Mouse (Mus musculus) lung, embryonic 16.5 days (tissue): Measurements from ENCODE around the gene Des. TPM values are rescaled to one million over a fixed set of nuclear protein-coding genes. Genes with fewer than 3 reads are reported as not detected.

Source experiments
- ATAC-seq: fragments of 200-750 bp; cut with Nextera tagmentation; 2 replicates; pipeline ENCODE4 v1.8.0; 2017; ENCODE audit warnings: low read depth, mild to moderate bottlenecking, moderate library complexity
- H3K27ac ChIP-seq: fragments of 300-500 bp; sonication (generic); 2 replicates; pipeline ENCODE4 v1.5.1; 2014; ENCODE audit warnings: mild to moderate bottlenecking, control low read depth, low read length
- H3K27me3 ChIP-seq: fragments of 300-500 bp; sonication (generic); 2 replicates; pipeline ENCODE4 v1.6.1; 2014; ENCODE audit warnings: low read depth, low read length, mixed read lengths; ENCODE audit not compliant: control insufficient read depth, insufficient read depth
- H3K36me3 ChIP-seq: fragments of 300-500 bp; sonication (generic); 2 replicates; pipeline ENCODE4 v1.6.1; 2014; ENCODE audit warnings: low read length; ENCODE audit not compliant: control insufficient read depth, insufficient read depth
- H3K4me1 ChIP-seq: fragments of 300-500 bp; sonication (generic); replicated peaks from 2 replicates; pipeline ENCODE4 v1.6.1; 2014; ENCODE audit warnings: low read length, mixed read lengths; ENCODE audit not compliant: control insufficient read depth, insufficient read depth
- H3K4me2 ChIP-seq: fragments of 300-500 bp; sonication (generic); 2 replicates; pipeline ENCODE4 v1.6.1; 2014; ENCODE audit warnings: low read depth, low read length, control low read depth
- H3K4me3 ChIP-seq: fragments of 300-500 bp; sonication (generic); 2 replicates; pipeline ENCODE4 v1.5.1; 2014; ENCODE audit warnings: mild to moderate bottlenecking, low read length, control low read depth
- H3K9ac ChIP-seq: fragments of 300-500 bp; sonication (generic); 2 replicates; pipeline ENCODE4 v1.6.1; 2014; ENCODE audit warnings: low read length, control low read depth
- H3K9me3 ChIP-seq: fragments of 300-500 bp; sonication (generic); 2 replicates; pipeline ENCODE4 v1.6.1; 2016; ENCODE audit warnings: low read length; ENCODE audit not compliant: control insufficient read depth
- WGBS: fragments of 180-500 bp; shearing (Covaris S2); extraction: QIAGEN DNeasy Blood & Tissue Kit; methylation state at CpG from one replicate; pipeline ENCODE4 v1.1.7; 2014; 5-methylcytosine and 5-hydroxymethylcytosine counted together
- polyA plus RNA-seq: library from polyadenylated mRNA; unstranded; fragments of >200 nt; fragmentation: Nextera tagmentation; extraction: Ambion mirVana; gene quantifications from 2 replicates; pipeline ENCODE4 v1.2.1, GENCODE M21; 2015

Gene Des
- polyA plus RNA-seq, 1 experiment from 2014 or later: 57.1 TPM

DNA sequence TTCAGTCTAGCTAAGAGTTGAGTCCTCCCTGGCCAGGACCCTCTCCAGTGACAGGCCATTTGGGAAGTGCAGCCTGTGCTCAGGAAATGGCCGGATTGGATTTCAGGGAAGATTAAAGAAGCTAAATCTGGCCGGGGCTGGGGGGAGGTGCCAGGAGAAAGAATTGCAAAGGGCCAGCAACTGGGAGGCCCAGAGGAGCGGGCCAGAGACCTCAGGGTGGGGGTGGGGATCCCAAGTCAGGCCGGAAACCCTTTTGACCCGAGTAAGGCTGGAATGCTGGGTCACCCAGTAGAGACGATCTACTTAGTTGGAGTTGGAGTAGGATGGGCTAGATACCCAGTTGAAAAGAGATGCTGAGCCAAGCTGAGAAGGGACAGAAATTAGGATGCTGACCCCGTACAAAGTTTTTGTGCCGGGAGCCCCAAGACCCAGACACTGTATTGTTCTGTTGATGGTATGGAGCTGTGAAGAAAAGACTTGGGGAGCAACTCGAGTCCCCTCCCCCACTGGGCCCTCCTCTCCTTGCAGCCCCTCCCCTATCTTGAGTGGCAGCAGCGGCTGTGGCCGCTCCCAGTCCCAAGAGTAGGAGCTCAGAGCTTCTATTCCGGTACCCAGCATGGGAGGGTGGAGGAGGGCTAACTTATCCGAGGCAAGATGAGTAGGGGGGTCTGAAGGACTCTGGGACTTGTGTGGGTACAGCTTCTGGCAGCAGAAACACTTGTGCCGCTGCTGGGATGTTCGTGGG, 15.7 kb upstream of the Des start:
- 6% methylated on average over 15 of the region's 15 CpGs for WGBS
- Histone ChIP-seq H3K27ac (peak overlapping the region; percentile 72), H3K36me3 (no peaks in the 10 kb centered on the region), H3K9me3 (no peaks in the 10 kb centered on the region), H3K27me3 (peaks cover 2% of the 10 kb centered on the region; the same call in 1 of the 2 replicates), H3K9ac (no peak overlapping the region; the same call in 1 of the 2 replicates), H3K4me1 (peaks cover 16% of the 10 kb centered on the region), H3K4me2 (no peak overlapping the region), H3K4me3 (no peak overlapping the region)
- peak; percentile 75 for ATAC-seq

DNA sequence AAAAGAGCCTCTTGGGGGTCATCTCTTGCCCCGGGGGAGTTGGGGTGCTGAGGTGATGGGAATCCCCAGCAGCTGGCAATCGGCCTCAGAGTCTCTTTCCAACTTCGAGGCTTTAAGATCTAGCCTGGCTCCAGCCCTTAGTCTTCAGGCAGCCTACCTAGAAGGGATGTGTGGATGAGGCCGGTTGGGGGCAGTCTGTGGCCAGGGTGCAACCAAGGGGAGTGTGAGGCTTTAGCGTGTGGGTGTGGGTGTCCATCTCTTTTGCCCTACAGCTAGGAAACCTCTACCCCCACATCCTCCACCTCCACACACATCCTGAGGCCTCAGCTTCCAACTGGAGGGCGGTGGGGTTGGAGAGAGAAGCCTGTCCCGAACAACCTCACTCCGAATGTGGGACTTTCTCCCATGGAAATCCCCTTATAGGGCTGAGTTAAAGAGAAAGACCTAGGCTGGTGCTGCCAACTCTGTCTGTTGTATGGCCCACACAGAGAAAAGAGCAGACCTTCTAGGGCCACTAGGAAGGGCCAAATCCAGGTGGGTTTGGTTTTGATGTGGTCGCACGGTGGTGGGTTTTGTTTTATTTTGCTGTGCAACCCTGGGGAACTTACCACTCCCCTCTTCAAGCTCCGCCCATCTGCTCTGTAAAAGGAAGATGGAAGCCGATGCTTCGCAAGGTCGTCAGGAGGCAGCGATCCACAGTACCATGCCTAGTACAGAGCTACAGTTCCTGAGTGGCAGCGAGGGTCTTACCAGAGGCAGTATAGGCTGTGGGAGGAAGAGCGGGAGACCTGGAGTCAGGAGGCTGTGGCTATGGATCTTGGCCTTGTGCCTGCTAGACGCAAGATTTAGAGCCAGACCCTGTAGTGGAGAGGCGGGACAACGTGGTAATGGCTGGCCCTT, 14.8 kb upstream of the Des start:
- ATAC-seq: no peak

DNA sequence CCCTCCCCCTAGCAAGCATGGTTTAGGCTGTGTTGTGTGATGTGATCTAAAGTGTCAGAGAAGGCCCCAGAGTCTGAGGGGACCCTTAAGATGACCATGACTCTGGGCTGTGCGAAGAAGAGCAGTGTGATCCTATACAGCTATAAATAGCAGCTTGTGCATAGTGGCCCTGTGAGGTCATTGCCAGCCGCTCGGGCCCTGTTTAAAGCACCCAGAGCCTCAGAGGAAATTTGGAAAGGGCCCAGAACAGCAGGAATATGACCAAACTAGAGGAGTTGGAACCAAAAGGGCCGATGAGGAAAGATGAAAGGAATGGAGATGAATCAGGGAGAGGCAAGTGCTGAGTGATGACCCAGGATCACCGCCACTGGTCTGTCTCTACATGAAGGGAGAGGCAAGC, 12.8 kb upstream of the Des start:
- no peak overlapping the region for H3K4me2 ChIP-seq
- H3K4me1 ChIP-seq: peaks cover 16% of the 10 kb centered on the region
- WGBS: 47% methylated on average over 5 of the region's 5 CpGs
- no peak for ATAC-seq
- H3K9ac ChIP-seq: no peak overlapping the region
- H3K4me3 ChIP-seq: no peak overlapping the region
- H3K9me3 ChIP-seq: no peaks in the 10 kb centered on the region
- peak overlapping the region; percentile 24; the same call in 1 of the 2 replicates for H3K27ac ChIP-seq
- H3K27me3 ChIP-seq: no peaks in the 10 kb centered on the region
- no peaks in the 10 kb centered on the region for H3K36me3 ChIP-seq

More for the DNA sequence above, 14.8 kb upstream of the Des start:
- Histone ChIP-seq H3K36me3 (no peaks in the 10 kb centered on the region), H3K27ac (peak overlapping the region; percentile 72), H3K9ac (no peak overlapping the region; the same call in 1 of the 2 replicates), H3K4me2 (no peak overlapping the region), H3K27me3 (peaks cover 2% of the 10 kb centered on the region; the same call in 1 of the 2 replicates), H3K4me3 (no peak overlapping the region), H3K4me1 (peaks cover 16% of the 10 kb centered on the region), H3K9me3 (no peaks in the 10 kb centered on the region)
- 42% methylated on average over 20 of the region's 20 CpGs for WGBS

DNA sequence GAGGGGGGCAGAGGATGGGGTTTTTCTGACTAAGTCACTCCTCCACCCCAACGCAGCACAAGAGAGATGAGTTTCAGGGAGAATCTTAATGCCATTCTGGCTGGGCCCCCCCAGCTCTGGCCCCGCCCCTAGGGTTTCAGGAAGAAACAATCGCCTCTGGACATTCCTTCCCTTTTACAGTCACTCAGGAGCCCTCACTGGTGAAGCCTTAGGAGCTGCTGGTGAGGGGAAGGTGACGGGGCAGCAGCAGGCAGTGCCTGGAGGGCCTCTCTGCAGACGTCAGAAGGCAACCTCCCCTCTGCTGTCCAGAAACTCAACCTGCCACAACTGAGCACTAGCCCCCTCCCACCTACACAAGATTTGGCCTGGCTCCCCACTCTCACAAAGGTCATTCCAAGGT, 10.9 kb upstream of the Des start:
- Histone ChIP-seq H3K27ac (no peak overlapping the region), H3K9me3 (no peaks in the 10 kb centered on the region), H3K4me3 (no peak overlapping the region), H3K4me2 (no peak overlapping the region), H3K9ac (no peak overlapping the region), H3K4me1 (peaks cover 8% of the 10 kb centered on the region), H3K36me3 (no peaks in the 10 kb centered on the region), H3K27me3 (no peaks in the 10 kb centered on the region)
- ATAC-seq: no peak
- 32% methylated on average over 5 of the region's 5 CpGs for WGBS

DNA sequence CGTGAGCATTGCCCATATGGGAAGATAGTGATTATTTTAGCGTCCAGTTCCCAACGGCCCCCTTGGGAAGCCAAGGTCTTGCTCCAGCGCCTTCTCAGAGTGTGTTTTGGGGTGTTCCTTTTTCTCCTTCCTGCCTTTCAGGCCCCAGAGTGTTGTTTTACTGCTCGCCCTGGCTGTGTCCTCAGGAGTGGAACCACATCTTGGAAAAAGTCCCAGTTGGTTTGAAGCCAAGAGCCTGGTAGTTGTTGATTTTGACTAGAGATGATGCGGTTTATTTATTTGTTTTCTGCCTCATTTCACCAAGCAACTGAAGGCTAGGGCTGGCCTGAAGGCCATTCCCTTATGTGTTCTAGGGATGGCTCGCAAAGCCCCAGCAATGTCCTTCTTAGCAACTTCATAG, 2.9 kb upstream of the Des start:
- peaks cover 20% of the 10 kb centered on the region for H3K27me3 ChIP-seq
- no peaks in the 10 kb centered on the region for H3K9me3 ChIP-seq
- H3K9ac ChIP-seq: no peak overlapping the region
- 57% methylated on average over 7 of the region's 7 CpGs for WGBS
- ATAC-seq: no peak
- no peak overlapping the region for H3K4me3 ChIP-seq
- no peak overlapping the region for H3K4me2 ChIP-seq
- H3K4me1 ChIP-seq: peaks cover 7% of the 10 kb centered on the region
- no peaks in the 10 kb centered on the region for H3K36me3 ChIP-seq
- H3K27ac ChIP-seq: no peak overlapping the region

DNA sequence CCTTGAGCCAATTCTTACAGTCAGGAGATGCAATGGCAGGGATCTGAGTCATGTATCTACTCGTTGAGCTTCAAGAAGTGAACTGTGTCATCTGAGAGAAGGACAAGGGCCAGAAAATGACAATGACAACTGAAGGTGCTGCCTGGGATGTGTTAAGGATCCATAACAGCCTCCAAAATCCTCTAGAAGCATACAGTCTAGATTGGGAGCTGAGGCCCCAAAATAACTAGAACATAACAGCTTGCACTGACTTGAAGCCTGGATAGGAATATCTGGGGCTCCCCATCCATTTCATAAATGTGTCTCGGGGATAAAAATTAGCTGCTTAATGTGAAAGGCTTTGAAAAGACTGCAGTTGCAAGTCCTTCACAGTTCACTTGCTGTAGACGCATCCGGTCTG, 2.1 kb upstream of the Des start:
- Histone ChIP-seq H3K9me3 (no peaks in the 10 kb centered on the region), H3K27me3 (peaks cover 20% of the 10 kb centered on the region), H3K4me3 (no peak overlapping the region), H3K9ac (no peak overlapping the region), H3K4me2 (no peak overlapping the region), H3K36me3 (no peaks in the 10 kb centered on the region), H3K27ac (no peak overlapping the region), H3K4me1 (peaks cover 7% of the 10 kb centered on the region)
- WGBS: 76% methylated on average over 4 of the region's 4 CpGs
- no peak for ATAC-seq

DNA sequence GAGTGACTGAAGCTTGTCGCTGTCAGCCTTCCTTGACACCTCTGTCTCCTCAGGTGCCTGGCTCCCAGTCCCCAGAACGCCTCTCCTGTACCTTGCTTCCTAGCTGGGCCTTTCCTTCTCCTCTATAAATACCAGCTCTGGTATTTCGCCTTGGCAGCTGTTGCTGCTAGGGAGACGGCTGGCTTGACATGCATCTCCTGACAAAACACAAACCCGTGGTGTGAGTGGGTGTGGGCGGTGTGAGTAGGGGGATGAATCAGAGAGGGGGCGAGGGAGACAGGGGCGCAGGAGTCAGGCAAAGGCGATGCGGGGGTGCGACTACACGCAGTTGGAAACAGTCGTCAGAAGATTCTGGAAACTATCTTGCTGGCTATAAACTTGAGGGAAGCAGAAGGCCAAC, 783 bp upstream of the Des start:
- H3K9ac ChIP-seq: no peak overlapping the region
- peaks cover 7% of the 10 kb centered on the region for H3K4me1 ChIP-seq
- H3K4me3 ChIP-seq: no peak overlapping the region
- H3K27ac ChIP-seq: peak overlapping the region; percentile 44
- no peak overlapping the region for H3K4me2 ChIP-seq
- H3K9me3 ChIP-seq: no peaks in the 10 kb centered on the region
- no peaks in the 10 kb centered on the region for H3K36me3 ChIP-seq
- WGBS: 39% methylated on average over 13 of the region's 13 CpGs
- H3K27me3 ChIP-seq: peaks cover 20% of the 10 kb centered on the region
- peak; percentile 42 for ATAC-seq

DNA sequence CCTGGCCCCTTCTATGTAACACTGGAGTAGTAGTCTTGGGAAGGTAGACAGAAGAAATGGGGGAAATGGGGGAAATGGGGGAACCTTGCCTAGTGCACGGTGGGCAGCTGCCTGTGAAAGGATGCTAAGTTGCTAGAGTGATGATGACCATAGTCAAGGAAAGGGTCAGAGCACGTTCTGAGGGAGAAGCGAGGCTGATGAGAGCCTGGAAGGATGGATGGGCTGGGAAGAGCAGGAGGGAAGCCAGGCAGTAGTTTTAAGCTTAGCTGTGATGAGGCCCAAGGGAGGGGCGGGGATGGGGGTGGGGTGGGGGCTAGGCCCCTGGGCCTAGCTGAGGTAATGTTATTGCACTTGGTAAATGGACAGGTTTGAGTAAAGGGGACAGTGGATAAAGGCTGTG, 994 bp downstream of the Des start:
- Histone ChIP-seq H3K9me3 (no peaks in the 10 kb centered on the region), H3K4me3 (peak overlapping the region; percentile 52), H3K4me1 (peaks cover 7% of the 10 kb centered on the region), H3K9ac (peak overlapping the region; percentile 67; the same call in 1 of the 2 replicates), H3K4me2 (peak overlapping the region; percentile 69), H3K36me3 (no peaks in the 10 kb centered on the region), H3K27me3 (peaks cover 20% of the 10 kb centered on the region), H3K27ac (no peak overlapping the region)
- WGBS: 40% methylated on average over 4 of the region's 4 CpGs
- ATAC-seq: no peak

DNA sequence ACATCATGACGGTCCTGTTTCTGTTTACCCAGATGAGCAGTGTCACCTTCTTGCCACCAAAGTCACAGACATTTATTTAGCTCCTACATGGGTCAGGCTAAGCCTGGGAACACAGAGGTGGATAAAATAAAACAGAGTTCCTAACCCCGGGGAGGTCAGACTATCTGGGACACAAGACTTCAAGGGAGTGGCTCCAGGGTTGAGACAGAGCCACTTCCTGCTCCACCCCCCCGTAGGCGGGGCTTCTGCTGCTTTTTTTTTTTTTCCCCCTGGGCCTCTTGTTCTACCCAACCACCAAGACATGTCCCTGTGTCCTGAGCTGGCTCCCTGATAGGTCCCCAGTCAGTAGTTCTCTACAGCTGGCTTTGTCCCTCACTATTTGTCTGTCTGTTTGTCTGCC, 1.6 kb downstream of the Des start:
- Histone ChIP-seq H3K9ac (no peak overlapping the region), H3K27ac (no peak overlapping the region)
- no peak for ATAC-seq

More for the DNA sequence above, 1.6 kb downstream of the Des start:
- Histone ChIP-seq H3K4me3 (no peak overlapping the region), H3K9me3 (no peaks in the 10 kb centered on the region), H3K36me3 (no peaks in the 10 kb centered on the region), H3K27me3 (peaks cover 20% of the 10 kb centered on the region), H3K4me2 (no peak overlapping the region), H3K4me1 (peaks cover 7% of the 10 kb centered on the region)
- 24% methylated on average over 4 of the region's 4 CpGs for WGBS
